Mouse (Mus musculus) midbrain, postnatal 0 days (tissue): ENCODE measurements around the gene Rxfp4. TPM values are rescaled to one million over a fixed set of nuclear protein-coding genes. Genes with fewer than 3 reads are reported as not detected.

Source experiments
- ATAC-seq: fragments of 200-750 bp; cut with Nextera tagmentation; 2 replicates; pipeline ENCODE4 v1.8.0; 2017; ENCODE audit warnings: moderate number of reproducible peaks, mild to moderate bottlenecking, moderate TSS enrichment, moderate library complexity; ENCODE audit not compliant: low FRiP score
- DNase-seq: peaks from one replicate; pipeline ENCODE4 v3.0.0-alpha.2; 2015; ENCODE audit warnings: low spot score
- H3K27ac ChIP-seq: fragments of 300-500 bp; sonication (generic); 2 replicates; pipeline ENCODE4 v1.5.1; 2014; ENCODE audit warnings: low read depth, mild to moderate bottlenecking, low read length, mixed read lengths
- H3K27me3 ChIP-seq: fragments of 300-500 bp; sonication (generic); 2 replicates; pipeline ENCODE4 v1.6.1; 2014; ENCODE audit warnings: low read length, control low read depth, mixed read lengths; ENCODE audit not compliant: insufficient read depth
- H3K36me3 ChIP-seq: fragments of 300-500 bp; sonication (generic); 2 replicates; pipeline ENCODE4 v1.6.1; 2014; ENCODE audit warnings: low read length, control low read depth, mixed read lengths; ENCODE audit not compliant: insufficient read depth
- H3K4me1 ChIP-seq: fragments of 300-500 bp; sonication (generic); 2 replicates; pipeline ENCODE4 v1.6.1; 2014; ENCODE audit warnings: mild to moderate bottlenecking, control low read depth, antibody characterized with exemption, low read length, mixed read lengths; ENCODE audit not compliant: insufficient read depth
- H3K4me2 ChIP-seq: fragments of 300-500 bp; sonication (generic); 2 replicates; pipeline ENCODE4 v1.6.1; 2014; ENCODE audit warnings: low read depth, mild to moderate bottlenecking, low read length, mixed read lengths; ENCODE audit not compliant: poor library complexity, severe bottlenecking
- H3K4me3 ChIP-seq: fragments of 300-500 bp; sonication (generic); 2 replicates; pipeline ENCODE4 v1.5.1; 2014; ENCODE audit warnings: low read depth, mild to moderate bottlenecking, low read length, moderate library complexity
- H3K9ac ChIP-seq: fragments of 300-500 bp; sonication (generic); replicated peaks from 2 replicates; pipeline ENCODE4 v1.6.1; 2014; ENCODE audit warnings: mild to moderate bottlenecking, low read length, moderate library complexity, mixed read lengths; ENCODE audit not compliant: poor library complexity, severe bottlenecking
- H3K9me3 ChIP-seq: fragments of 300-500 bp; sonication (generic); 2 replicates; pipeline ENCODE4 v1.6.1; 2016; ENCODE audit warnings: low read length, control low read depth
- CTCF ChIP-seq: IDR thresholded peaks from 2 replicates; pipeline ENCODE4 v1.5.1; 2016; ENCODE audit warnings: antibody characterized with exemption, mild to moderate bottlenecking
- WGBS: fragments of 180-500 bp; shearing (Covaris S2); extraction: QIAGEN DNeasy Blood & Tissue Kit; methylation state at CpG from one replicate; pipeline ENCODE4 v1.1.7; 2014; 5-methylcytosine and 5-hydroxymethylcytosine counted together
- polyA plus RNA-seq: library from polyadenylated mRNA; unstranded; fragments of >200 nt; fragmentation: Nextera tagmentation; extraction: Ambion mirVana; gene quantifications from 2 replicates; pipeline ENCODE4 v1.2.1, GENCODE M21; 2015
- total RNA-seq: library from RNA; depleted of rRNA; stranded (reverse); fragments of >200 nt; gene quantifications from 2 replicates; pipeline ENCODE4 v1.2.3, GENCODE M21; 2014

The Rxfp4 gene
- total and polyA plus RNA-seq, 2 experiments from 2014 or later: not detected

DNA sequence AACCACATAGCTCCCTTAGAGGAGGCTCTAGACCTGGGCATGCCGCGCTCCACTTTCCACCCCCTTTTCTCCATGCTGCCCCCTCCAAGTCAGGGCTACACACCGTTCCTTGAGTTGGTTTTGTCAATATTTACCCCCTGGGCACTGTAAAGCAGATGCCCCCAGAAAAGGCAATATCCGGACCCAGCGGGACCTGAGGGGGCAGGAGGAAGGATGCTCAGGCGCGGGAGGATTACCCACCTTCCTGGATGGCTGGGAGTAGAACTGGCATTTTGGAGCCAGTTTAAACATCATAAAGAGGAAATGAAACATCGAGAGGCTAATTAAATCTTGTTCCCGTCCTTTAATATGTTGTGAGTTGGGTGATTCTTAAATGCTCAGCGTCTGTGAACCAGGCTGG lies 3.8 kb downstream of the Rxfp4 start:
- Histone ChIP-seq H3K4me1 (no peaks in the 10 kb centered on the region), H3K4me2 (no peak overlapping the region), H3K9ac (no peak overlapping the region), H3K4me3 (no peak overlapping the region), H3K9me3 (no peaks in the 10 kb centered on the region), H3K27me3 (no peaks in the 10 kb centered on the region), H3K36me3 (peaks cover 34% of the 10 kb centered on the region), H3K27ac (no peak overlapping the region)
- ATAC-seq (no peak), DNase-seq (no peak)
- WGBS: 76% methylated on average over 10 of the region's 10 CpGs
- no peak for TF ChIP-seq CTCF

DNA sequence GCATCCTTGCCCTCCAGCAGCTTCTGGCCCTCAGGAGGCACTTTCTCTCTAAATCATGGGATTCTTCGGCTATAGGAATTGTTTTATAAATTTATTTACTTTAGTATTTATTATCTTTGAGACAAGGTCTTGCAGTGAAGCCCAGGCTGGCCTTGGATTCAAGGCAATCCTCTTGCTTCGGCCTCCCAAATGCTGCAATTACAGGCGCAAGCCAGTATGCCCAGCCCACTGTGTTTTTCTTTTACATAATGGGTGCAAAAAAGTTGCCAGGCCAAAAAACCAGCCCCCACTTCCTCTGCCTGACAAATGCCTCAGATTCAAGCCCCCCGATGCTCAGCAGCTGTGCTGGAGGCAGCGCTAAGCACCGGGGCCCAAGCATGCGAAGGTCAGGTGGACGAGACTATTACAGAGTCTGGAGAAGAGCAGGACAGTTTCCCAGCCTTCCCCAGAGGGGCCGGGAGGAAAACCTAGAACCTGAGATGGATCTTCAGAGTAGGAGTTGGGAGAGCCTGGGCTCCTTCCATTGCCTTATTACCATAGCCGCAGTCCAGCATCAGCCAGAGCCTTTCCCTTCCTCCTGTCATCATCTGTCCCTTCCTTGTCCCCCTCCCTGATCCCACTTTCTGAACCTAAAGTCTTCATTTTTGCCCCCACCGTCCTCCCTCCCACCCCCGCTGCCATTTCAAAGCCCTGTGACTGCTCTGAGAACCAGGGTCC lies 4.3 kb downstream of the Rxfp4 start:
- Histone ChIP-seq H3K27ac (no peak overlapping the region), H3K36me3 (peaks cover 39% of the 10 kb centered on the region), H3K27me3 (no peaks in the 10 kb centered on the region), H3K4me1 (no peaks in the 10 kb centered on the region), H3K9me3 (no peaks in the 10 kb centered on the region), H3K9ac (no peak overlapping the region), H3K4me2 (no peak overlapping the region), H3K4me3 (no peak overlapping the region)
- DNase-seq (no peak), ATAC-seq (no peak)
- 84% methylated on average over 12 of the region's 12 CpGs for WGBS
- no peak for TF ChIP-seq CTCF

DNA sequence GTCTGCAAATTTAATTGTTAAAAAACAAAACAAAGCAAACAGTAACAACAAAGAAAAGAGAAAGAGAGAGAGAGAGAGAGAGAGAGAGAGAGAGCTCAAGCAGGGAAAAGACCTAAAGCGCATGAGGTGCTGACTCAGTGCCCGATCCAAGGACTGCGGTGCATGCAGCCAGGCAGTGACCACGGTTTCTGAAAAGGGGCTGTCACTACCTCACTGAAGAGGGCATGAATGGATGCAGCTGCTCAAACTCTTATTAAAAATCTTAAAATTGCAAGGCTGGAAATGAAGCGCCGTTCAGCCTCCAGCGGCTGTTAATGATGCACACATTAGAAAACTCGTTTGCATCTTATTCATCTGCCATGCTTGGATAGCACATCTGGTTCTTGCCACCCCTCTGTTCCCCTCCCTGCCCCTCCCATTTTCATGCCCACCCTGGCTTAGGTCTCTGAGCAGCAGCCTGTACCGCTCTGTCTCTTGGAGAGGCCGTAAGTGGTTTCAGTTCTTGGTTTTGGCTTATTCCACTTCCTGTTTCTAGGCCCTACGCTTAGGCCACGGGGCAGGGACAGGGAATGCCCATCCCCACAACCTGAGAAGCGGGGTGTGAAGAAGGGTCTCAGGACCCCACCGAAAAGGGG lies 5.0 kb downstream of the Rxfp4 start:
- H3K27ac ChIP-seq: no peak overlapping the region
- H3K27me3 ChIP-seq: no peaks in the 10 kb centered on the region
- DNase-seq (no peak), ATAC-seq (no peak)
- WGBS: 86% methylated on average over 14 of the region's 14 CpGs
- no peak overlapping the region for H3K9ac ChIP-seq
- TF ChIP-seq CTCF: no peak
- H3K4me2 ChIP-seq: no peak overlapping the region
- H3K4me3 ChIP-seq: no peak overlapping the region
- peaks cover 46% of the 10 kb centered on the region for H3K36me3 ChIP-seq
- H3K4me1 ChIP-seq: no peaks in the 10 kb centered on the region
- no peaks in the 10 kb centered on the region for H3K9me3 ChIP-seq

DNA sequence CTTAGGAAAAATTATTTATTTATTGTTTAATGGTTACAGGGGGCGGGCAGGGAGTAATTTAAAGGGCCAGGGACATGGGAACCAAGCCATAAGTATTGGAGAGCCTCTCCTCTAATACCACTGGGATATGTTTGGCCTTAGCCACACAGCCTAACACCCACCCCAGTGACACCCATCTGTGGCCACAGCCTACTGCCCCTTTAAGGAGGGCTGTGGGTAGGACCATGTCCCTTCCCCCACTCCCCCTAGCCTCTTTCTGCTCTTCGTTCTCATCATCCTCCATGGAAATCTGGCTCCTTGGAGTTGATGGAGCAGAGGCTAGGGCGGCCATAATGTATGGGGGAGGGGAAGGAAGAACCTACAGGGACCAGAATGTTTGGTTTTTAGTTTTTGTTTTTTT lies 5.9 kb downstream of the Rxfp4 start:
- Histone ChIP-seq H3K4me1 (no peaks in the 10 kb centered on the region), H3K27ac (no peak overlapping the region), H3K9ac (no peak overlapping the region), H3K4me2 (no peak overlapping the region), H3K27me3 (no peaks in the 10 kb centered on the region), H3K9me3 (no peaks in the 10 kb centered on the region), H3K4me3 (no peak overlapping the region), H3K36me3 (peaks cover 54% of the 10 kb centered on the region)
- ATAC-seq (no peak), DNase-seq (no peak)
- 87% methylated on average over 3 of the region's 3 CpGs for WGBS
- no peak for TF ChIP-seq CTCF

DNA sequence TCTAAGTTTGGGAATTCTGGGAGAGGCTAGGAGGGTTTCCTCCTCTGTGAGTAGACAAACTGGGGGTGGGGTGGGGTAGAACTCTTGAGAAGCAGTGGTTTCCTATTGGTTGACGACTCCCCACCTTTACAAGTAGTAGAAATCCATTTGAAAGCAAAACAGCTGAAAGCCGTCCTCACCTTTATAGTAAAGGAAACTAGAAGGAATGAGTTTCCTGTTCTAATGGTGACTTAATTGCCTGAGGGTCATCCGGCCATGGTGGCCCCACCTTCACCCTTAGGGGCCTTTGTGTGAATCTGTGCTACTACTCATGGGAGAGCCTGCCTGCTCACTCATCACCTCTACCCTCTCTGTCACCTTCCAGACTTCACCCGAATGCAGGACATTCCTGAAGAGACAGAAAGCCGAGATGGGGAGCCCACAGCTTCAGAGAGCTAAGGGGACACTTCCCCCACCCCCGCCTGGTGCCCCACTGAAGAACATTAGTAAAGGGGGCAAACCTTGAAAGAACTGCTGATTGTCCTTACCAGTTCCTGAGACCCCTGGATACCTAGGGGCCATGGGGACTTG lies 6.4 kb downstream of the Rxfp4 start:
- 89% methylated on average over 6 of the region's 6 CpGs for WGBS

DNA sequence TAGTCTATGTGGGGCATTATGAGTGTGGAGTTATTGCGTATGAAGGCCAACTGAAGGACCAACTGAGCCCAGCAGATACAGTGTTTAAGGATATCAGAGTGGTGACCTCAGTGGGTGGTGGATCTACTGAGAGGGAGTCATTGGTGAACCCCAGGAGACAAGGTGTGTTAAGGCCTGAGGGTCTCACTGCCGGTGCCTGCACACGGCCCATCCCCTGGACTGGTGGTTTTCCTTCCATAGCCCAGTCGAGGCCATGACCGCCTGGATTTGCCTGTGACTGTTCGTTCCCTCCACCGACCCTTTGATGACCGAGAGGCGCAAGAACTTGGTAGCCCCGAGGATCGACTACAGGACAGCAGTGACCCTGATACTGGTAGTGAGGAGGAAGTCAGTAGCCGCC lies 7.0 kb downstream of the Rxfp4 start:
- no peak for TF ChIP-seq CTCF
- ATAC-seq (no peak), DNase-seq (no peak)
- no peak overlapping the region for H3K4me2 ChIP-seq
- no peaks in the 10 kb centered on the region for H3K9me3 ChIP-seq
- H3K27me3 ChIP-seq: no peaks in the 10 kb centered on the region
- H3K36me3 ChIP-seq: peaks cover 55% of the 10 kb centered on the region
- H3K27ac ChIP-seq: no peak overlapping the region
- H3K9ac ChIP-seq: no peak overlapping the region
- WGBS: 93% methylated on average over 12 of the region's 12 CpGs
- H3K4me3 ChIP-seq: no peak overlapping the region
- H3K4me1 ChIP-seq: no peaks in the 10 kb centered on the region

More for the DNA sequence above, 6.4 kb downstream of the Rxfp4 start:
- no peak overlapping the region for H3K27ac ChIP-seq
- H3K36me3 ChIP-seq: peaks cover 55% of the 10 kb centered on the region
- H3K27me3 ChIP-seq: no peaks in the 10 kb centered on the region
- H3K9ac ChIP-seq: no peak overlapping the region
- no peak overlapping the region for H3K4me3 ChIP-seq
- no peaks in the 10 kb centered on the region for H3K9me3 ChIP-seq
- DNase-seq (no peak), ATAC-seq (no peak)
- TF ChIP-seq CTCF: no peak
- H3K4me2 ChIP-seq: no peak overlapping the region
- H3K4me1 ChIP-seq: no peaks in the 10 kb centered on the region
